Mouse (Mus musculus) urinary bladder, adult 18-20 months (tissue): ENCODE measurements around the gene Fam69b.
A peak's percentile ranks its signal among the peaks of the same experiment; 100 is the strongest.

Experiments
- DNase-seq, 2 experiments: peaks; one replicate each; pipeline ENCODE4 v3.0.0; 2022; ENCODE audit warnings: low spot score in 2 of 2, mixed read lengths in 2 of 2

Fam69b gene

GRCm38 (mm10) chr2:26661768-26662508 lies 33.7 kb downstream of the Fam69b start:
- no peak for DNase-seq

- DNase-seq: no peak
Measured at GRCm38 (mm10) chr2:26662509-26662882, 34.2 kb downstream of the Fam69b start.

GRCm38 (mm10) chr2:26663112-26663511 lies 34.9 kb downstream of the Fam69b start:
- no peak for DNase-seq

DNA sequence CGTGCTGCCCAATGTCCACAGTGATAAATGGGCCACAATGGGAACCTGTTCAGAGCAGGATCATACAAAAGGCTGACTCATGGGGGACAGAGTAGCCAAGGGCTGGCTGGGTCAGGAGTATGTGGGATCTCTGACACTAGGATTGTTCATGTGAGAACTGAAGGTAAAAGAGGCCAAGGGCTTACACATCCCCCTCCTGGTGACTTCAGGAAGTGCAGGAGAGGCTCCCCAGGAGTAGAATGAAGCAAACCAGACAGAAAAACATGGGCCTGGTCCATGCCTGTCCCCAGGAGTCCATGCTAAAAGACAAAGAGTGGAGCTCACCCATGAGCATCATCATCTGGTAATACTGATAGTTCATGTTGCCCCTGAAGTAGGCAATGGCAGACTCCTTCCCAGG lies 35.3 kb downstream of the Fam69b start:
- peak in 1 of 2 experiments; percentile 42 for DNase-seq

GRCm38 (mm10) chr2:26668746-26669145 lies 40.5 kb downstream of the Fam69b start:
- no peak for DNase-seq

- no peak for DNase-seq
Measured at GRCm38 (mm10) chr2:26671182-26671581, 42.9 kb downstream of the Fam69b start, which contains the start of gene Lcn4. Gene Lcn4 (minus strand): TSS chr2:26671282.
